Mouse (Mus musculus): ENCODE data around the gene Ulbp1. TPM values are rescaled to one million over a fixed set of nuclear protein-coding genes. Genes with fewer than 3 reads are reported as not detected.
"Not testable (repeated sequence)": the region's sequence is repeated elsewhere in the genome, so short reads cannot be mapped to it uniquely, and the experiment has no call there.

The Ulbp1 gene
- 0.84 and 1.3 TPM in 2 replicates for polyA plus RNA-seq (2016; fragmentation: Nextera tagmentation; extraction: Ambion mirVana)

DNA sequence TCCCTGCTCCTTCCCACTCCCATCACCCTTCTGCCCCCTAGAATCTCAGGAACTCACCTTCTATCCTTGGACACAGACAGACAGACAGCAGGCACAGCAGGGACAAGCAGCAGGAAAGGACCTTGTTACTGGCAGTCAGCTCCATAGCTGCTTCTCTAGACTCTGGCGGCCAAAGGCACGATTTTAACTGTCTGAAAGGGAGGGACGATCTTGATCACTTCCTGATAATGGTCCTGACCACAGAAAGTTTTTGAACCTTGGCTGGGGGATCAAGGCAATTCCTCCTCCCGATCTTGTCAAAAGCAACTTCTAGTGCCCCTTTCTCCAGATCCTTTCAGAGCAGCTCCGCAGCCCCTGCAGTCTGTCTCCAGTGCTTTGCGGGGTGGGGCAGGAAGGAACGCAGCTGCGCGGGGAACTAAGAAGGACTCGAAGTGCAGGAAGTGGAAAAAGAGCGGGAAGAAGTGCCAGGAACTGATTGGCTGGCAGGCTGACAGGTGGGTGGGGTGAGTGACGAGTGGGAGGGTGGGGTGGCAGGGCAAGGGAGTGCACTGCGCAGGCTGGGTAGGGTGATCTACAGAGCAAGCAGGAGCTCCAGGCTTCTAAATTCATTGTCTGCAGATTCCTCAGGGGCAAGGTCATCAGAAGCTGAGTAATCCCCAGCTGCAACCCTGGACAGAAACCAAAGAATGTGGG is at the start of gene Ulbp1:
Ulbp1 (minus strand) TSS at position 442 of the 693 bp plus-strand sequence.
- Histone ChIP-seq H3K4me3 (no peak within 1 kb of the TSS), H3K36me3 (no peaks in the 10 kb centered on the region), H3K9ac (replicated peaks) (no peak within 1 kb of the TSS), H3K27me3 (no peaks in the 10 kb centered on the region), H3K9me3 (no peaks in the 10 kb centered on the region), H3K27ac (replicated peaks) (no peak within 1 kb of the TSS), H3K4me1 (peaks cover 4% of the 10 kb centered on the region; the same call in 1 of the 2 replicates), H3K4me2 (replicated peaks) (no peak within 1 kb of the TSS)
- ATAC-seq (ENCODE audit: low FRiP score, low read depth), result no peak
- 77% methylated on average over 13 of the region's 13 CpGs for WGBS

DNA sequence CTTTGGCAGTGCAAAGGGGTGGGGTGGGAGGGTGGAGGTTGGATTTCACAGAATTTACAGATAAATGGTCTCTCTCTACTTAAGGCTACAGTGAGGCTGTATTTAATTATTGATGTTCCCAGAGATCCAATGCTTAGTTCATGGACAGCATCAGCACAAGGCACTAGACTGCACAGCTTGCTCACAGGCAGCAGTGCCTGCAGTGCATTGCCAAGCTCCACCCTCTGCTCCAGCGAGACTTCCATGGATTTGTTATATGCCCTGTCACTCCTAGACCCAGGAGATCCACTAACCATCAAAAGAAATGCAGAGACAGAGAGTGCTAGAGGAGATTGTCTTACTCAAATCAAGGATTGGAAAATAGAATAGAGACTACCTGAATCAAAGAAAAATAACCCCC is 24.7 kb upstream of the Ulbp1 start:
- not testable (repeated sequence) for H3K4me2 ChIP-seq (replicated peaks); H3K9me3 ChIP-seq; H3K4me1 ChIP-seq; H3K36me3 ChIP-seq; H3K27me3 ChIP-seq; H3K9ac ChIP-seq (replicated peaks); H3K4me3 ChIP-seq; H3K27ac ChIP-seq (replicated peaks)
- 40% methylated on average over 1 of the region's 1 CpGs for WGBS
- peak; percentile 56 for ATAC-seq (ENCODE audit: low FRiP score, low read depth)

DNA sequence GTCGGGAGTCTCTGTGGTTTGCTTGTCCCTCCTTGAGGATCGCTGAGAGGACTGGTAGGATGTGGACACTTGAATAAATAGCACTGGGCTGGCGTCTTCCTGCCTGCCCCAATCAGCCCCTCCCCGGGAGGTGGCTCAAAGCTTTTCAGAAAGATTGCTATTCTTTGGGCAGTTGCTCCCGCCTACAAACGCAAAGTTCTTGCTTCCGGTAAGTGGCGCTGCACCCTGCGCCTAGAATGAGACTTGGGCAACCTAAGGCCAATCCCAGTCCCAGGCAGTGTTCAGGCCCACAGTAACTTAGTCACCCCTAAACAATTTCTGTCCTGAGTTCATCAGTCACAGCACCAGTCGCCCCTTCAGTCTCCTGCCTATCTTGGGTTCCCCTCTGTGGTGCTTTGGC is 18.9 kb upstream of the Ulbp1 start:
- H3K4me3 ChIP-seq; H3K9me3 ChIP-seq; H3K36me3 ChIP-seq; H3K9ac ChIP-seq (replicated peaks); ATAC-seq (ENCODE audit: low FRiP score, low read depth); H3K27ac ChIP-seq (replicated peaks); H3K4me1 ChIP-seq: not testable (repeated sequence)
- 6% methylated on average over 10 of the region's 10 CpGs for WGBS
- H3K4me2 ChIP-seq (replicated peaks), result peak overlapping the region; percentile 28
- peaks cover 17% of the 10 kb centered on the region for H3K27me3 ChIP-seq

DNA sequence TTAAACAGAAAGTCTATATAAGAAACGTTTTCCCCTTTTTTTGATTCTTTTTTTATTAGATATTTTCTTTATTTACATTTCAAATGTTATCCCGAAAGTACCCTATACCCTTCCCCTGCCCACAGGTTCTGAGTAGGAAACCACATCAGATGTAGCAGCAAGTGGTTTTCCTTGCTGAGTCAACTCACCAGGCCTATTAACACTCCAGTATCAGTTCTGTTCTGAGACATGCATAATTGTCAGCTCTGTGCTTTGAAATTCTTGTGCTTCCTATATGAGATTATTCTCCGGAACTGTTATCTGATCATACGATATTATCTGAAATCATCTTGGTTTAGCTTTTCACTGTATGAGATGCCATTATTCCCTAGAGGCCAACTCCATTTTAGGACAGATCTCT is 10.2 kb upstream of the Ulbp1 start:
- no peaks in the 10 kb centered on the region for H3K36me3 ChIP-seq
- H3K4me1 ChIP-seq, result no peaks in the 10 kb centered on the region
- no peak overlapping the region for H3K27ac ChIP-seq (replicated peaks)
- no peak overlapping the region for H3K9ac ChIP-seq (replicated peaks)
- H3K4me3 ChIP-seq, result no peak overlapping the region
- no peaks in the 10 kb centered on the region for H3K9me3 ChIP-seq
- 67% methylated on average over 4 of the region's 4 CpGs for WGBS
- H3K4me2 ChIP-seq (replicated peaks), result no peak overlapping the region
- no peak for ATAC-seq (ENCODE audit: low FRiP score, low read depth)
- H3K27me3 ChIP-seq, result no peaks in the 10 kb centered on the region

DNA sequence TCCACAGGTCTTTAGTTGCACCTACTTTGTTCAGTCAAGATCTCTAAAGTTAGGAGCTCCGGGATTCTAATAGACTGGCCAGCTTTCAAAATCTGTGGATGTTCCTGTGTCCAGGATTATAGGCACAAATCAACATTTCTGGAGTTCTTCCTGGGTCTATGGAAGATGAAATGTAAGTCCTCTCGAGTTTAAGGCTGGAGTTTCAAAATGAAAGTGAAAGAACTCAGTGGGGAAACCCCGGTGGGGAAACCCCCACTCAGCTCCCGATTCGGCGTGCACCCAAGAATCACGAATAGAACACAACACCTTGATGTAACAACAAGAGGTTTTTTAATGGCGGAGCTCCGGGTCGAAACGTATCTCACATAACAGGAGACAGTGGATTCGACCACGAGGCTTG is 787 bp upstream of the Ulbp1 start:
- H3K27ac ChIP-seq (replicated peaks); H3K4me3 ChIP-seq; H3K4me1 ChIP-seq; ATAC-seq (ENCODE audit: low FRiP score, low read depth); H3K9me3 ChIP-seq; H3K36me3 ChIP-seq; H3K27me3 ChIP-seq; H3K4me2 ChIP-seq (replicated peaks); H3K9ac ChIP-seq (replicated peaks): not testable (repeated sequence)
- 94% methylated on average over 7 of the region's 13 CpGs for WGBS

DNA sequence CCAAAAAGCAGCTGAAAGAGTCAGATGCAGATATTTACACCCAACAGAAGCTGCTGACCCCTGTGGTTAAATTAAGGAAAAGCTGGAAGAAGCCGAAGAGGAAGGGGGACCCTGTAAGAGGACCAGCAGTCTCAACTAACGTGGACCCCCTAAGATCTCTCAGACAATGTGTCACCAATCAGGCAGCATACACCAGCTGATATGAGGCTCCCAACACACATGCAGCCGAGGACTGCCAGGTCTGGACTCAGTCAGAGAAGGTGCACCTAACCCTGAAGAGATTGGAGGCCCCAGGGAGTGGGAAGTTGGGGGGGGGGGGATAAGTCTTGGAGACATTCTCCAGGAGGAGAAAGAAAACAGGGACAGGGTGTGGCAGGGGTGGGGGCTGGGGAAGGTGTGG is 1.8 kb downstream of the Ulbp1 start:
- no peak overlapping the region for H3K4me2 ChIP-seq (replicated peaks)
- H3K36me3 ChIP-seq, result no peaks in the 10 kb centered on the region
- H3K4me1 ChIP-seq, result peaks cover 4% of the 10 kb centered on the region; the same call in 1 of the 2 replicates
- H3K9me3 ChIP-seq, result no peaks in the 10 kb centered on the region
- H3K27me3 ChIP-seq, result no peaks in the 10 kb centered on the region
- no peak overlapping the region for H3K9ac ChIP-seq (replicated peaks)
- H3K27ac ChIP-seq (replicated peaks), result no peak overlapping the region
- no peak for ATAC-seq (ENCODE audit: low FRiP score, low read depth)
- no peak overlapping the region for H3K4me3 ChIP-seq
- 68% methylated on average over 3 of the region's 3 CpGs for WGBS

DNA sequence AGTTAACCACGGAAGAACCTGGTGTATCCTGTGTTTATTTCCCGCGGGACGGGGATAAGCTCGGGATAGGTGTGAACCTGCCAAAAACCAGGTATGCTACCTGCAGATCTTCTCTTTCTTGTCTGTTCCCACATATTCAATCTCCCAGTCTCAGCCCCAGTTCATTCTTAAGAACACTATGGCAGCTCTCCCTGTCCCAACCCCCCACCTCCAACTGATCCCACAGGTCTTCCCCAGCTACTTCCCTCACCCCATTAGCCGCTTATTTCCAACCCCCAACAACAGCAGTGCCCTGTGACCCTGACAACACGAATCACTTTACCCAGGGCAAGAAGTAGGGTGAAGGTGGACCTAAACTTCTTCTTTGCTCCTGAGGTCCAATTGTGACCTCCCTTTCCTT is 3.0 kb downstream of the Ulbp1 start:
- WGBS, result 11% methylated on average over 7 of the region's 7 CpGs
- Histone ChIP-seq H3K27me3 (no peaks in the 10 kb centered on the region), H3K27ac (replicated peaks) (no peak overlapping the region), H3K9ac (replicated peaks) (no peak overlapping the region), H3K4me2 (replicated peaks) (peak overlapping the region; percentile 39), H3K4me1 (peaks cover 4% of the 10 kb centered on the region; the same call in 1 of the 2 replicates), H3K4me3 (0 out of 2 replicates have a peak overlapping the region, but pooled peaks have one; percentile 18), H3K36me3 (no peaks in the 10 kb centered on the region), H3K9me3 (no peaks in the 10 kb centered on the region)
- ATAC-seq (ENCODE audit: low FRiP score, low read depth), result peak; percentile 63; the same call in 1 of the 2 replicates

DNA sequence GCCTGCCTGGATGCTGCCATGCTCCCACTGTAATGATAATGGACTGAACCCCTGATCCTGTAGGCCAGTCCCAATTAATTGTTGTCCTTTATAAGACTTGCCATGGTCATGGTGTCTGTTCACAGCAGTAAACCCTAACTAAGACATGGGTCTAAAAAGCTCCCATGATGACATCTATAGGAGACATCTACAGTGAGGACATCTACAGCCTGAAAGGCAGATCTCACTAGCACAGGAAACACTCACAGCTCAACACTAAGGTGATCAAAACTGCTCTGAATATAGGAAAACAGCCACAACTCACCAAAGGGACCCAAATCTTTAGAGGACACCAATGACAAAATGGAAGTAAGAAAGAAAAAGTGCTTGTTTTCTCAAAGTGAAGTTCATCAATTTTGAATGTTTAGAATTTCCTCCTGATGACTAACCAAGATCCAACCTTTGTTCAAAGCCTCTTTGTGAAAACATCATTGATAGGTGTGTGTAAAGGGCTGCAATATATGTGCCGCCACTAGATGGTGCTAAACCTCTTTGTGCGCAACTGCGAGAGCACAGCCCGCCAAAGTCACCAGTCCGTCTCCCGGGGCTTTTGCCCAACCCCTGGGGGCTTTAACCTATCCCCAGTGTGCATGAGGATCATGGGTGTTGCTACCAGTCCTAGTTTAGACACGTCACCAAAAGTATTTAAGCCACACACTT is 3.6 kb downstream of the Ulbp1 start:
- ATAC-seq (ENCODE audit: low FRiP score, low read depth), result 0 out of 2 replicates have a peak, but pooled peaks have one; percentile 41
- H3K9me3 ChIP-seq; H3K36me3 ChIP-seq; H3K27ac ChIP-seq (replicated peaks); H3K9ac ChIP-seq (replicated peaks); H3K27me3 ChIP-seq; H3K4me1 ChIP-seq: not testable (repeated sequence)
- Histone ChIP-seq H3K4me2 (replicated peaks) (peak overlapping the region; percentile 39), H3K4me3 (0 out of 2 replicates have a peak overlapping the region, but pooled peaks have one; percentile 18)
- under 1% methylated on average over 7 of the region's 7 CpGs for WGBS

DNA sequence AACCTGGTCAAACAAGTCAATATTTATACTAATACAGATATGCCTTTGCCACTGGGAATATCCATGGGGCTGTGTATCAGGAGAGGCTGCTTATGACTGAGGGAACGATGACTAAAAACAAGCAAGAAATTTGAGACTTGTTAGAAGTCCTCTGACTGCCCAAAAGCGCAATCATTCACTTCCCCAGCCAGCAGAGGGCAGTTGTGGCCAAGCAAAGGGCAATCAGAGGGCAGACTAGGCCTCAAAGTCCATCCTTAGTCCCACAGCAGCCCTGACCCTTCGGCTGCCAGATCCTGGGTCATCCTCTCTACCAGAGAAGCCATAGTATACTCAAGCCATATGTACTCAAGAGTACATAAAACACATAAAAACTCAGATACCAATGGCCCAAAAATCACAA is 11.4 kb downstream of the Ulbp1 start:
- Histone ChIP-seq H3K4me2 (replicated peaks) (no peak overlapping the region), H3K9me3 (no peaks in the 10 kb centered on the region), H3K4me3 (no peak overlapping the region), H3K4me1 (no peaks in the 10 kb centered on the region), H3K9ac (replicated peaks) (no peak overlapping the region), H3K36me3 (no peaks in the 10 kb centered on the region), H3K27ac (replicated peaks) (no peak overlapping the region), H3K27me3 (no peaks in the 10 kb centered on the region)
- no peak for ATAC-seq (ENCODE audit: low FRiP score, low read depth)
- WGBS, result 47% methylated on average over 3 of the region's 3 CpGs

DNA sequence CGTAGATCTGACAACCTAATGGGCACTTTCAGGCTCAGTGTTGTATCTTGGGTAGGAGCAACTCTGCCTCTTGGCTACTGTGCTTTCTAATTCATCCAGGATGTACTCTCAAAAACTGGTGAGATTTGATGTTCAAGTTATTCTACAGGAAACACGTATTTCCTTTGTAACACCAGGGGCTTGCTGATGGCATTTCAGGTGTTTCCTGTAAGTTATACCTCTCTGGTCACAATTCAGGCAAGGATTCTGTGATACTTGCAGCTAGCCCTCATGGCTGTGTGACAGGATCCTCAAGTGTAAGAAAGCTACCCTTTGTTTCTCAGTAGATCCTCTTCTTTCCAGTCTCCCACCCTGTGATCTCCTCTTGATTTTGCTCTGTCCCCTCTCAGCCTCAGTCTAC is 34.5 kb downstream of the Ulbp1 start:
- H3K4me3 ChIP-seq, result no peak overlapping the region
- no peaks in the 10 kb centered on the region for H3K9me3 ChIP-seq
- H3K4me2 ChIP-seq (replicated peaks), result no peak overlapping the region
- ATAC-seq (ENCODE audit: low FRiP score, low read depth), result no peak
- H3K9ac ChIP-seq (replicated peaks), result no peak overlapping the region
- no peaks in the 10 kb centered on the region for H3K27me3 ChIP-seq
- H3K36me3 ChIP-seq, result no peaks in the 10 kb centered on the region
- H3K4me1 ChIP-seq, result no peaks in the 10 kb centered on the region
- 79% methylated on average over 2 of the region's 2 CpGs for WGBS
- no peak overlapping the region for H3K27ac ChIP-seq (replicated peaks)

DNA sequence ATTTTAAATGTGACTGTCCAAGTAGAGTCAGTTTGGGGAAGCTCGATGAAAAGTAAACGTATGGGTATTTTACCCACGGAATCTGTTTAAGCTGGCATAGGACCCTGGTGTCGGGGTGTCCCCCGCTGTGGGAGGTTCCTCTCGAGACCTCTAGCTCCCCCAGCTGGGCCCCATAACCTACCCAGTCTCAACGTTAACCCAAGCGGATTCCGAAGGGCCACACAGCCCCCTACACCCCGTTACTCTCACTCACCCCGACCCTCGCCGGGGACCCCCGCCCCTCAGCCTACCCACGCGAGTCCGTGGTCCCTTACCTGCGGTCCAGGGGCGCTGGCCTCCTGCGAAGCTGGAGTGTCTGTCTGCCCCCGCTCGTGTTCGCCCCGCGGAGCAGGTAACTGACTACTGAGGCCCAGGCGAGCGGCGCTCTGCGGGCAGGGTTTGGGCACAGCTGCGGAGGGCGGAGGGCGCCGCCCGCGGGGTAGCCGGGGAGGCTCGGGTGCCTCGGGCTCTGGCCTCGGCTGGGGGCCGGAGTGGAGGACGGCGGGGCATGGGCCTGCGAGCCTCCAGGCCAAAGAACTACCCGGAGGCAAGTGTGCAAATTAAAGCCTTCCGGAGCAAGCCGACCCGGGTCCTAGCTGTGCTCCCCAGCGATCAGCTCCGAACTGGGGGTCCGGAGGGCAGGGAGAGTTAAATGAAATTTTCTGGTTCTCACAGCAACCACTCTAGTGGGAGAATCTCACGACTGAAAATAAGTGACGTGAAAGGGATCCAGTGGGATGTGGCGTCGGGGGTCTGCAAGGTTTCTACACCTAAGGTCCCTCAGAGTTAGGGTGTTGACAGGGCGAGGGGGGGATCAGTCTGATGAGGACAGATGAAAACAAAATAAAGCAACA is 80.0 kb downstream of the Ulbp1 start:
- Histone ChIP-seq H3K27ac (replicated peaks) (no peak overlapping the region), H3K4me2 (replicated peaks) (peak overlapping the region; percentile 99), H3K4me1 (peaks cover 24% of the 10 kb centered on the region), H3K9me3 (no peaks in the 10 kb centered on the region), H3K9ac (replicated peaks) (peak overlapping the region; percentile 20; the same call in 1 of the 2 replicates), H3K4me3 (peak overlapping the region; percentile 58), H3K36me3 (no peaks in the 10 kb centered on the region), H3K27me3 (peaks cover 49% of the 10 kb centered on the region)
- 8% methylated on average over 55 of the region's 55 CpGs for WGBS
- ATAC-seq (ENCODE audit: low FRiP score, low read depth), result peak; percentile 34
